Mouse (Mus musculus): ENCODE results near the gene Faap20. TPM values are rescaled to one million over a fixed set of nuclear protein-coding genes. Genes with fewer than 3 reads are reported as not detected.

Faap20 gene
- polyA plus RNA-seq, 1 experiment from 2014 or later: 65.0 TPM

DNA sequence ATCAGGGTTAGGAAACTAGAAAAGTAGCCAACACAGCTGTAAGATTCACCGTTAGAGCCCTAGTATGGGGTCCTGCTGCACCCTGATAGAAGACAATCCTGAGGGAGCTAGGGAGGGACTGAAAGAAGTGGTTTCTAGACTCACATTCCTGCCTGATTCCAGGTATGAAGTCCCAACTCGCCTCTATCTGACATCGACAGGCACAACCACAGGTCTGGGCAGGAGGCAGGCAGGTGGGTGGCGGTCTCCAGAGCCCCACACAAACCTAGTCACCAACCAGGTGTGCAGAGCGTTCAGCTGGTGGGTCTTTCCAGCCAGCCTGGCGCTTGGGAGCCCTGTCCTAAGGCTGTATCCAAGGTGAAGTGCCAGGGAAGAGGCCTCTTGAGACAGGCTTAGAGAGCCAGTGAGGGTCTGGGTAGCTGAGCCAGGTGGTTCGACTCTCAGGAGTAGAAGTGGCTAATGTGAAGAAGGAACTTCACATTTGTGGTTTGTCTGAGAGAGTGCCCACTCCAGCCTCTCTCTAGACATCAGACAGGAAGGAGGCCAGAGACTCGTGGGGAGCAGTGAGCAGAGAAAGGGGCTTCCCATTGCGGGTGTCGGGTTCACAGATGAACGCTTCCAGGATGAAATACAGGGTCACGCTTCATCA is 12.7 kb upstream of the Faap20 start:
- Histone ChIP-seq H3K4me2 (replicated peaks; ENCODE audit: low read depth, low read length) (no peak overlapping the region), H3K9ac (replicated peaks; ENCODE audit: low read depth, low read length) (no peak overlapping the region), H3K27ac (ENCODE audit: low read length) (peak overlapping the region; percentile 99), H3K4me1 (ENCODE audit: control insufficient read depth, insufficient read depth, low read length) (peaks cover 39% of the 10 kb centered on the region), H3K9me3 (ENCODE audit: control insufficient read depth, low read depth, low read length) (no peaks in the 10 kb centered on the region), H3K27me3 (ENCODE audit: control insufficient read depth, insufficient read depth, low read length) (no peaks in the 10 kb centered on the region), H3K4me3 (ENCODE audit: low read depth, low read length) (no peak overlapping the region), H3K36me3 (ENCODE audit: control insufficient read depth, insufficient read depth, low read length) (no peaks in the 10 kb centered on the region)
- 77% methylated on average over 12 of the region's 12 CpGs for WGBS
- ATAC-seq (ENCODE audit: insufficient number of reproducible peaks, insufficient read depth, low FRiP score, low read depth): no peak

GRCm38 (mm10) chr4:155238276-155238675 is 11.3 kb upstream of the Faap20 start:
- peaks cover 37% of the 10 kb centered on the region for H3K4me1 ChIP-seq (ENCODE audit: control insufficient read depth, insufficient read depth, low read length)
- no peaks in the 10 kb centered on the region for H3K27me3 ChIP-seq (ENCODE audit: control insufficient read depth, insufficient read depth, low read length)
- no peak overlapping the region for H3K4me3 ChIP-seq (ENCODE audit: low read depth, low read length)
- no peak overlapping the region for H3K9ac ChIP-seq (replicated peaks; ENCODE audit: low read depth, low read length)
- no peak overlapping the region for H3K4me2 ChIP-seq (replicated peaks; ENCODE audit: low read depth, low read length)
- no peaks in the 10 kb centered on the region for H3K9me3 ChIP-seq (ENCODE audit: control insufficient read depth, low read depth, low read length)
- H3K36me3 ChIP-seq (ENCODE audit: control insufficient read depth, insufficient read depth, low read length): no peaks in the 10 kb centered on the region
- ATAC-seq (ENCODE audit: insufficient number of reproducible peaks, insufficient read depth, low FRiP score, low read depth): no peak
- peak overlapping the region; percentile 22; the same call in 1 of the 2 replicates for H3K27ac ChIP-seq (ENCODE audit: low read length)
- 55% methylated on average over 5 of the region's 5 CpGs for WGBS

DNA sequence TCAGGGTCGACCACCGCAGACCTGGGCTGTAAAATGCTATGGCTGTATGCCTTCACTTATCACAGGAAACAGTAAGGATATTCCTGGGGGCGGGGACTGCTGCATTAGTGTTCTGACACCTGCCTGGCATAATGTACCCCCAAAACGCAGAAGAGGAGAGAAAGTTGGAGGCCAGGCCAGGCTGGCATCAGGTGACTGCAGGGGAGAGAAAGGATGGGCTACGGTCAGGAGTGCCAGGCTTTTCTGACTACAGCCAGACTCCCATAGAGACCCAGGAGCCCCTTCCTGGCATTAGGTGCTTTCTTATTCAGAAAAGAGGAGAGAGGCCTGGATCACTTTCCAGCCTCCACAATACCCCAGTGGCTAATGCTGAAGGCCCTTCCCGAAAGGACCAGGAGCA is 10.1 kb upstream of the Faap20 start:
- Histone ChIP-seq H3K36me3 (ENCODE audit: control insufficient read depth, insufficient read depth, low read length) (no peaks in the 10 kb centered on the region), H3K27me3 (ENCODE audit: control insufficient read depth, insufficient read depth, low read length) (no peaks in the 10 kb centered on the region), H3K4me1 (ENCODE audit: control insufficient read depth, insufficient read depth, low read length) (peaks cover 25% of the 10 kb centered on the region), H3K27ac (ENCODE audit: low read length) (no peak overlapping the region), H3K9ac (replicated peaks; ENCODE audit: low read depth, low read length) (no peak overlapping the region), H3K4me2 (replicated peaks; ENCODE audit: low read depth, low read length) (no peak overlapping the region), H3K9me3 (ENCODE audit: control insufficient read depth, low read depth, low read length) (no peaks in the 10 kb centered on the region), H3K4me3 (ENCODE audit: low read depth, low read length) (no peak overlapping the region)
- 61% methylated on average over 6 of the region's 6 CpGs for WGBS
- ATAC-seq (ENCODE audit: insufficient number of reproducible peaks, insufficient read depth, low FRiP score, low read depth): no peak

DNA sequence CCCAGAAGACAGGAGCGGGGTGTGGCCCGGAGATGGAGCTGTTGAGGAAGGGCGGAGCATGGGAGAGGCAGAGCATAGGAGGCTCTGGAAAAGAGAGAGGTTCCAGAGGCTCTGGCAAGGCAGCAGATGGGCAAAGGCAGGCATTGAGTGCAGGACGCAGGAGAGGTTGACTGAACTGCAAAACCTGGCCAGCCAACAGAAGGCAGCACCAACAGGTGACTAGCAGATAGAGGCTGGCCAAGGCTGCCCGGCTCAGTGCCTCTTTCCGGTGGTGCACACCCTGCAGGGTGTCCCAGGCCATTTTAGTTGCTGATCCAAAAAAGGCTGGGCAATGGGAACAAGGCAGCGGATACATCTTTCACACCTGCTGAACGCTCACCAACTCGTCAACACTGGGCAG is 7.8 kb upstream of the Faap20 start:
- WGBS: 76% methylated on average over 9 of the region's 9 CpGs
- Histone ChIP-seq H3K4me2 (replicated peaks; ENCODE audit: low read depth, low read length) (no peak overlapping the region), H3K4me3 (ENCODE audit: low read depth, low read length) (no peak overlapping the region), H3K9ac (replicated peaks; ENCODE audit: low read depth, low read length) (no peak overlapping the region), H3K9me3 (ENCODE audit: control insufficient read depth, low read depth, low read length) (no peaks in the 10 kb centered on the region), H3K4me1 (ENCODE audit: control insufficient read depth, insufficient read depth, low read length) (peaks cover 13% of the 10 kb centered on the region; the same call in 1 of the 2 replicates), H3K27ac (ENCODE audit: low read length) (no peak overlapping the region), H3K36me3 (ENCODE audit: control insufficient read depth, insufficient read depth, low read length) (no peaks in the 10 kb centered on the region), H3K27me3 (ENCODE audit: control insufficient read depth, insufficient read depth, low read length) (no peaks in the 10 kb centered on the region)
- ATAC-seq (ENCODE audit: insufficient number of reproducible peaks, insufficient read depth, low FRiP score, low read depth): no peak

- WGBS: 91% methylated on average over 5 of the region's 5 CpGs
- peaks cover 13% of the 10 kb centered on the region; the same call in 1 of the 2 replicates for H3K4me1 ChIP-seq (ENCODE audit: control insufficient read depth, insufficient read depth, low read length)
- H3K9me3 ChIP-seq (ENCODE audit: control insufficient read depth, low read depth, low read length): no peaks in the 10 kb centered on the region
- no peaks in the 10 kb centered on the region for H3K27me3 ChIP-seq (ENCODE audit: control insufficient read depth, insufficient read depth, low read length)
- no peak for ATAC-seq (ENCODE audit: insufficient number of reproducible peaks, insufficient read depth, low FRiP score, low read depth)
- H3K4me2 ChIP-seq (replicated peaks; ENCODE audit: low read depth, low read length): no peak overlapping the region
- no peak overlapping the region for H3K9ac ChIP-seq (replicated peaks; ENCODE audit: low read depth, low read length)
- no peaks in the 10 kb centered on the region for H3K36me3 ChIP-seq (ENCODE audit: control insufficient read depth, insufficient read depth, low read length)
- H3K27ac ChIP-seq (ENCODE audit: low read length): no peak overlapping the region
- H3K4me3 ChIP-seq (ENCODE audit: low read depth, low read length): no peak overlapping the region
These were observed 7.3 kb upstream of the Faap20 start for GRCm38 (mm10) chr4:155242292-155242691.

- no peak overlapping the region for H3K27ac ChIP-seq (ENCODE audit: low read length)
- peaks cover 13% of the 10 kb centered on the region; the same call in 1 of the 2 replicates for H3K4me1 ChIP-seq (ENCODE audit: control insufficient read depth, insufficient read depth, low read length)
- no peaks in the 10 kb centered on the region for H3K36me3 ChIP-seq (ENCODE audit: control insufficient read depth, insufficient read depth, low read length)
- H3K27me3 ChIP-seq (ENCODE audit: control insufficient read depth, insufficient read depth, low read length): no peaks in the 10 kb centered on the region
- no peak for ATAC-seq (ENCODE audit: insufficient number of reproducible peaks, insufficient read depth, low FRiP score, low read depth)
- H3K9ac ChIP-seq (replicated peaks; ENCODE audit: low read depth, low read length): no peak overlapping the region
- no peaks in the 10 kb centered on the region; the same call in 1 of the 2 replicates for H3K9me3 ChIP-seq (ENCODE audit: control insufficient read depth, low read depth, low read length)
- H3K4me2 ChIP-seq (replicated peaks; ENCODE audit: low read depth, low read length): no peak overlapping the region
- WGBS: 91% methylated on average over 12 of the region's 12 CpGs
- H3K4me3 ChIP-seq (ENCODE audit: low read depth, low read length): no peak overlapping the region
These were observed 6.4 kb upstream of the Faap20 start for GRCm38 (mm10) chr4:155243233-155243632.

DNA sequence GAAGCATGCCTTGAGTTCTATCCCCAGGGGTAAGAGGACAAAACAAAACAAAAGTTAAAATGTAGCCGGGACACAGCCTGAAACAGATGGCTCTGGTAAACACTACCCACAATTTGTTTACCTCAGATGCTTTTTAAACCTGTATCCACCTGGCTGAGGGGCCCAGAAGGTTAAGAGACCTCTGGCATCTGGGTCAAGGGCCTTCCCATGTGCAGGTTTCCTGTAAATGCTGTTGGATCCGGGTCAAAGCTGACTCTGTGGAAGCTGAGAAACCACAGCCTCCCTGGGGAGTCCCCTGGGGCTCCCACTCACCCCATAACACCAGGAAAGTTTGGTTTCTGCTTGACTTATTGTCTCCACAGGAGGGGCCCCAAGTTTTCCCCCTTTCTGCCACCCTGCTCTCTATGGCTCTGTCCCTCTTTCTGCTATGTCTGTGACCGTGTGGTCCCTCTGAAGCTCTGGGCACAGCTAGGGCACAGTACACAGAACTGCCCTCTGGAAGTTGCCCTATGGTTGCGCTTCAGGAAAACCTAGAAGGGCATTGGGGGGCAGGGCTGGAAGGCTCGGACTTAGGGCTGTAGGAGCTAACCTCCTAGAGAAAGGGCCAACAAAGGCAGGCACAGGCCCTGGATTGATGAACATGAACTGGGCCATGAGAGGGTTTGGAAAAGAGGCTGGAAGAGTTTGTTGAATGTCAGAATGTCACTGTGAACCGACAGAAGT is 3.7 kb upstream of the Faap20 start:
- Histone ChIP-seq H3K36me3 (ENCODE audit: control insufficient read depth, insufficient read depth, low read length) (no peaks in the 10 kb centered on the region), H3K4me1 (ENCODE audit: control insufficient read depth, insufficient read depth, low read length) (peaks cover 17% of the 10 kb centered on the region; the same call in 1 of the 2 replicates), H3K9ac (replicated peaks; ENCODE audit: low read depth, low read length) (no peak overlapping the region), H3K27ac (ENCODE audit: low read length) (no peak overlapping the region), H3K27me3 (ENCODE audit: control insufficient read depth, insufficient read depth, low read length) (no peaks in the 10 kb centered on the region), H3K9me3 (ENCODE audit: control insufficient read depth, low read depth, low read length) (no peaks in the 10 kb centered on the region; the same call in 1 of the 2 replicates), H3K4me2 (replicated peaks; ENCODE audit: low read depth, low read length) (no peak overlapping the region), H3K4me3 (ENCODE audit: low read depth, low read length) (no peak overlapping the region)
- ATAC-seq (ENCODE audit: insufficient number of reproducible peaks, insufficient read depth, low FRiP score, low read depth): no peak
- 48% methylated on average over 6 of the region's 6 CpGs for WGBS

- no peak overlapping the region for H3K27ac ChIP-seq (ENCODE audit: low read length)
- H3K9ac ChIP-seq (replicated peaks; ENCODE audit: low read depth, low read length): no peak overlapping the region
These were observed 2.9 kb upstream of the Faap20 start for GRCm38 (mm10) chr4:155246691-155247105.

More at GRCm38 (mm10) chr4:155246691-155247105, 2.9 kb upstream of the Faap20 start:
- H3K4me1 ChIP-seq (ENCODE audit: control insufficient read depth, insufficient read depth, low read length): peaks cover 23% of the 10 kb centered on the region; the same call in 1 of the 2 replicates
- no peak for ATAC-seq (ENCODE audit: insufficient number of reproducible peaks, insufficient read depth, low FRiP score, low read depth)
- H3K9me3 ChIP-seq (ENCODE audit: control insufficient read depth, low read depth, low read length): no peaks in the 10 kb centered on the region; the same call in 1 of the 2 replicates
- no peaks in the 10 kb centered on the region for H3K36me3 ChIP-seq (ENCODE audit: control insufficient read depth, insufficient read depth, low read length)
- no peaks in the 10 kb centered on the region for H3K27me3 ChIP-seq (ENCODE audit: control insufficient read depth, insufficient read depth, low read length)
- WGBS: 73% methylated on average over 12 of the region's 12 CpGs
- no peak overlapping the region for H3K4me3 ChIP-seq (ENCODE audit: low read depth, low read length)
- no peak overlapping the region for H3K4me2 ChIP-seq (replicated peaks; ENCODE audit: low read depth, low read length)
